Mouse (Mus musculus): ENCODE data around the gene Rhbdd2. TPM values are rescaled to one million over a fixed set of nuclear protein-coding genes. Genes with fewer than 3 reads are reported as not detected.

Gene Rhbdd2
- polyA plus RNA-seq, 1 experiment: 25.2 TPM

- 96% methylated on average over 8 of the region's 8 CpGs for WGBS
- DNase-seq (ENCODE audit: low read depth in 1 of 2, low spot score in 2 of 2): no peak
- Histone ChIP-seq H3K27ac (ENCODE audit: insufficient read depth, low read length) (no peak overlapping the region), H3K4me3 (ENCODE audit: extremely low read depth, insufficient read depth, insufficient read length) (no peak overlapping the region), H3K36me3 (ENCODE audit: control insufficient read depth, insufficient read depth, low read length) (0 out of 2 replicates have a peak, but pooled peaks cover 1% of the 10 kb centered on the region), H3K27me3 (ENCODE audit: control insufficient read depth, insufficient read depth, low read length) (no peaks in the 10 kb centered on the region), H3K4me1 (ENCODE audit: control insufficient read depth, insufficient read depth, insufficient read length) (no peaks in the 10 kb centered on the region)
- TF ChIP-seq POLR2A (IDR thresholded peaks at IDR 0.05; ENCODE audit: low read depth, low read length): no peak
- TF ChIP-seq CTCF (IDR thresholded peaks at IDR 0.05; ENCODE audit: extremely low read depth, insufficient read depth, insufficient read length, insufficient replicate concordance): no peak
These were observed 11.5 kb downstream of the Rhbdd2 start for GRCm38 (mm10) chr5:135643869-135644268.

GRCm38 (mm10) chr5:135645330-135645729 lies 12.9 kb downstream of the Rhbdd2 start:
- no peaks in the 10 kb centered on the region for H3K27me3 ChIP-seq (ENCODE audit: control insufficient read depth, insufficient read depth, low read length)
- 76% methylated on average over 5 of the region's 5 CpGs for WGBS
- no peak overlapping the region for H3K27ac ChIP-seq (ENCODE audit: insufficient read depth, low read length)
- no peak for TF ChIP-seq POLR2A (IDR thresholded peaks at IDR 0.05; ENCODE audit: low read depth, low read length)
- no peak for TF ChIP-seq CTCF (IDR thresholded peaks at IDR 0.05; ENCODE audit: extremely low read depth, insufficient read depth, insufficient read length, insufficient replicate concordance)
- H3K4me1 ChIP-seq (ENCODE audit: control insufficient read depth, insufficient read depth, insufficient read length): no peaks in the 10 kb centered on the region
- no peaks in the 10 kb centered on the region for H3K36me3 ChIP-seq (ENCODE audit: control insufficient read depth, insufficient read depth, low read length)
- no peak overlapping the region for H3K4me3 ChIP-seq (ENCODE audit: extremely low read depth, insufficient read depth, insufficient read length)
- no peak for DNase-seq (ENCODE audit: low read depth in 1 of 2, low spot score in 2 of 2)

GRCm38 (mm10) chr5:135646038-135646437 lies 13.6 kb downstream of the Rhbdd2 start:
- H3K4me1 ChIP-seq (ENCODE audit: control insufficient read depth, insufficient read depth, insufficient read length): no peaks in the 10 kb centered on the region
- H3K36me3 ChIP-seq (ENCODE audit: control insufficient read depth, insufficient read depth, low read length): no peaks in the 10 kb centered on the region
- TF ChIP-seq POLR2A (IDR thresholded peaks at IDR 0.05; ENCODE audit: low read depth, low read length): no peak
- no peak for TF ChIP-seq CTCF (IDR thresholded peaks at IDR 0.05; ENCODE audit: extremely low read depth, insufficient read depth, insufficient read length, insufficient replicate concordance)
- H3K4me3 ChIP-seq (ENCODE audit: extremely low read depth, insufficient read depth, insufficient read length): no peak overlapping the region
- WGBS: 89% methylated on average over 6 of the region's 6 CpGs
- DNase-seq (ENCODE audit: low read depth in 1 of 2, low spot score in 2 of 2): no peak
- no peaks in the 10 kb centered on the region for H3K27me3 ChIP-seq (ENCODE audit: control insufficient read depth, insufficient read depth, low read length)
- no peak overlapping the region for H3K27ac ChIP-seq (ENCODE audit: insufficient read depth, low read length)

- 55% methylated on average over 9 of the region's 9 CpGs for WGBS
- Histone ChIP-seq H3K27me3 (ENCODE audit: control insufficient read depth, insufficient read depth, low read length) (no peaks in the 10 kb centered on the region), H3K36me3 (ENCODE audit: control insufficient read depth, insufficient read depth, low read length) (no peaks in the 10 kb centered on the region), H3K4me3 (ENCODE audit: extremely low read depth, insufficient read depth, insufficient read length) (no peak overlapping the region), H3K27ac (ENCODE audit: insufficient read depth, low read length) (no peak overlapping the region), H3K4me1 (ENCODE audit: control insufficient read depth, insufficient read depth, insufficient read length) (no peaks in the 10 kb centered on the region)
- TF ChIP-seq POLR2A (IDR thresholded peaks at IDR 0.05; ENCODE audit: low read depth, low read length) (no peak), CTCF (IDR thresholded peaks at IDR 0.05; ENCODE audit: extremely low read depth, insufficient read depth, insufficient read length, insufficient replicate concordance) (no peak)
- DNase-seq (ENCODE audit: low read depth in 1 of 2, low spot score in 2 of 2): no peak
These were observed 16.3 kb downstream of the Rhbdd2 start for GRCm38 (mm10) chr5:135648461-135649308.

- H3K4me3 ChIP-seq (ENCODE audit: extremely low read depth, insufficient read depth, insufficient read length): no peak overlapping the region
- TF ChIP-seq POLR2A (IDR thresholded peaks at IDR 0.05; ENCODE audit: low read depth, low read length): no peak
- no peak for TF ChIP-seq CTCF (IDR thresholded peaks at IDR 0.05; ENCODE audit: extremely low read depth, insufficient read depth, insufficient read length, insufficient replicate concordance)
- 91% methylated on average over 1 of the region's 1 CpGs for WGBS
- no peaks in the 10 kb centered on the region for H3K4me1 ChIP-seq (ENCODE audit: control insufficient read depth, insufficient read depth, insufficient read length)
- no peaks in the 10 kb centered on the region for H3K27me3 ChIP-seq (ENCODE audit: control insufficient read depth, insufficient read depth, low read length)
- H3K27ac ChIP-seq (ENCODE audit: insufficient read depth, low read length): no peak overlapping the region
- H3K36me3 ChIP-seq (ENCODE audit: control insufficient read depth, insufficient read depth, low read length): no peaks in the 10 kb centered on the region
- DNase-seq (ENCODE audit: low read depth in 1 of 2, low spot score in 2 of 2): no peak
These were observed 16.9 kb downstream of the Rhbdd2 start for GRCm38 (mm10) chr5:135649309-135649633.

GRCm38 (mm10) chr5:135651536-135651935 lies 19.1 kb downstream of the Rhbdd2 start:
- 90% methylated on average over 3 of the region's 3 CpGs for WGBS
- no peaks in the 10 kb centered on the region for H3K36me3 ChIP-seq (ENCODE audit: control insufficient read depth, insufficient read depth, low read length)
- no peak for DNase-seq (ENCODE audit: low read depth in 1 of 2, low spot score in 2 of 2)
- no peaks in the 10 kb centered on the region for H3K4me1 ChIP-seq (ENCODE audit: control insufficient read depth, insufficient read depth, insufficient read length)
- H3K27ac ChIP-seq (ENCODE audit: insufficient read depth, low read length): no peak overlapping the region
- TF ChIP-seq CTCF (IDR thresholded peaks at IDR 0.05; ENCODE audit: extremely low read depth, insufficient read depth, insufficient read length, insufficient replicate concordance) (no peak), POLR2A (IDR thresholded peaks at IDR 0.05; ENCODE audit: low read depth, low read length) (no peak)
- H3K27me3 ChIP-seq (ENCODE audit: control insufficient read depth, insufficient read depth, low read length): no peaks in the 10 kb centered on the region
- H3K4me3 ChIP-seq (ENCODE audit: extremely low read depth, insufficient read depth, insufficient read length): no peak overlapping the region

- H3K27me3 ChIP-seq (ENCODE audit: control insufficient read depth, insufficient read depth, low read length): no peaks in the 10 kb centered on the region
- no peak overlapping the region for H3K4me3 ChIP-seq (ENCODE audit: extremely low read depth, insufficient read depth, insufficient read length)
- H3K4me1 ChIP-seq (ENCODE audit: control insufficient read depth, insufficient read depth, insufficient read length): no peaks in the 10 kb centered on the region
- 98% methylated on average over 2 of the region's 2 CpGs for WGBS
- no peak for TF ChIP-seq POLR2A (IDR thresholded peaks at IDR 0.05; ENCODE audit: low read depth, low read length)
- no peak for TF ChIP-seq CTCF (IDR thresholded peaks at IDR 0.05; ENCODE audit: extremely low read depth, insufficient read depth, insufficient read length, insufficient replicate concordance)
- H3K36me3 ChIP-seq (ENCODE audit: control insufficient read depth, insufficient read depth, low read length): no peaks in the 10 kb centered on the region
- no peak overlapping the region for H3K27ac ChIP-seq (ENCODE audit: insufficient read depth, low read length)
- DNase-seq (ENCODE audit: low read depth in 1 of 2, low spot score in 2 of 2): no peak
These were observed 20.8 kb downstream of the Rhbdd2 start for GRCm38 (mm10) chr5:135653209-135653608.

Measured in spleen, adult 2 months (tissue).